Mouse (Mus musculus): Measurements from ENCODE around the gene Pcnx2. TPM values are rescaled to one million over a fixed set of nuclear protein-coding genes. Genes with fewer than 3 reads are reported as not detected.

Pcnx2 gene
- polyA plus RNA-seq, 1 experiment from 2014 or later = 0.60 TPM

DNA sequence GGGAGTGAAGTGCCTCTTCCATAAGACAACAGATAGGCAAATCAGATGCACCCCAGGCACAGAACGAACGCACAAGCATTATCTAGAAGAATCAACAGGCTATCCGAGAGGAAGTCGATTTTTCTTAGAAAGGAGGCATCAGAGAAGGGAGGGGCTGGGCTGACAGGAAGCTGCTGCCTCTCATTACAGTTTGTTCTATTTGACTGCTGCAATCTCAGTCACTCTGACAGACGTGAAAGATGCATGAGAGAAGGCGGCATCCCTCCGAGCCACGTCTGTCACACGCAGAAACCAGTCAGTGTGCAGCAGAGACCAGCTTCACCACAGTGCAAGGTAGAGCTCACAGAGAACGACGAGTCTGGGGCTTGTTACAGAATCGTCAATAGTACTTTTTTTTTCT, 74.4 kb downstream of the Pcnx2 start:
- ATAC-seq (replicated peaks; ENCODE audit: low FRiP score) (no peak), DNase-seq (ENCODE audit: low spot score) (no peak)
- H3K4me2 ChIP-seq (ENCODE audit: low read depth, low read length, severe bottlenecking) = no peak overlapping the region
- H3K36me3 ChIP-seq (ENCODE audit: control insufficient read depth, insufficient read depth, low read length) = no peaks in the 10 kb centered on the region
- 77% methylated on average over 12 of the region's 12 CpGs for WGBS
- H3K9me3 ChIP-seq (ENCODE audit: control insufficient read depth, low read length) = no peaks in the 10 kb centered on the region
- no peak overlapping the region for H3K4me3 ChIP-seq (ENCODE audit: low read depth, low read length)
- no peaks in the 10 kb centered on the region for H3K4me1 ChIP-seq (replicated peaks; ENCODE audit: control insufficient read depth, insufficient read depth, low read length)
- H3K9ac ChIP-seq (ENCODE audit: low read length) = no peak overlapping the region
- no peak overlapping the region for H3K27ac ChIP-seq (ENCODE audit: low read depth, low read length)
- H3K27me3 ChIP-seq (ENCODE audit: control insufficient read depth, insufficient read depth, low read length) = no peaks in the 10 kb centered on the region

DNA sequence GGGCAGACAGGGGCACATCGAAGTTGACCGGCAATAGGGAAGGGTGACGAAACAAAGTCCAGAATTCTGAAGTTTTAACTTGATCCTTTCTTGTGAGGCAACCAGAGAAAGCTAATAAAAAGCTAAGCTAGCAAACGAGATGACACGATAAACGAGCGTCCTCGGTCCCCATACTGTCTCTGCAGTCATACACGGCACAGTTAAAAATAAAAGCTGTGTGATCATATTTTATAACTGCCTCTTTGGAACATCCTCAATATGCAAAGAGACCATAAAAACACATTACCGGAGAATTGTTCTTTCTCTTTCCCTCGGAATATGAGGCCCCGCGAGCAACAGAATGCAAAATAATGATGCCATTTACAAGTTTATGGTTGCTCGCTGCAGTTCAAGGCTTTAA, 76.1 kb downstream of the Pcnx2 start:
- WGBS = 91% methylated on average over 14 of the region's 14 CpGs
- Histone ChIP-seq H3K4me3 (ENCODE audit: low read depth, low read length) (no peak overlapping the region), H3K27me3 (ENCODE audit: control insufficient read depth, insufficient read depth, low read length) (no peaks in the 10 kb centered on the region), H3K27ac (ENCODE audit: low read depth, low read length) (no peak overlapping the region), H3K4me1 (replicated peaks; ENCODE audit: control insufficient read depth, insufficient read depth, low read length) (no peaks in the 10 kb centered on the region), H3K9me3 (ENCODE audit: control insufficient read depth, low read length) (no peaks in the 10 kb centered on the region), H3K9ac (ENCODE audit: low read length) (no peak overlapping the region), H3K36me3 (ENCODE audit: control insufficient read depth, insufficient read depth, low read length) (no peaks in the 10 kb centered on the region), H3K4me2 (ENCODE audit: low read depth, low read length, severe bottlenecking) (no peak overlapping the region)
- no peak for ATAC-seq (replicated peaks; ENCODE audit: low FRiP score)
- no peak for DNase-seq (ENCODE audit: low spot score)

DNA sequence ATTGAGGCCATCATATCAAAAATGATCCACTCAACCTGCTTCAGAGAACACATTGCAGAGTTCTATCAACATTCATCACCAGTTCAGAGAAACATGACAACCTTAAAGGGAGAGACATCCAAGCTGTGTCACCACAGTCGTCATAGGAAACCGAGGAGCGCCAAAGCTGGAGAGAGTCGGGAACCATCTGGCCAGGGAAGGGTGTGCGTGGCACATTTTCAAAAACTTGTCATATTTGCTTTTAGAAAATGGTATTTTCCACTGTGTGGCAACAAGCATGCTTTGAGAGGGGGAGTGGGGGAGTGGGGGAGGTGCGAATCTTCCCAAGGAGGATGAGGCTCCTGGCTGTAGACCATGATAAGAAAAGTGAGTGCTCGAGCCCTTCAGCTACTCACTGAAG, 78.3 kb downstream of the Pcnx2 start:
- H3K9ac ChIP-seq (ENCODE audit: low read length) = no peak overlapping the region
- no peak for ATAC-seq (replicated peaks; ENCODE audit: low FRiP score)
- 84% methylated on average over 7 of the region's 7 CpGs for WGBS
- peaks cover 3% of the 10 kb centered on the region; the same call in 1 of the 2 replicates for H3K4me1 ChIP-seq (replicated peaks; ENCODE audit: control insufficient read depth, insufficient read depth, low read length)
- H3K4me3 ChIP-seq (ENCODE audit: low read depth, low read length) = no peak overlapping the region
- no peak overlapping the region for H3K27ac ChIP-seq (ENCODE audit: low read depth, low read length)
- no peak overlapping the region for H3K4me2 ChIP-seq (ENCODE audit: low read depth, low read length, severe bottlenecking)
- H3K36me3 ChIP-seq (ENCODE audit: control insufficient read depth, insufficient read depth, low read length) = no peaks in the 10 kb centered on the region
- DNase-seq (ENCODE audit: low spot score) = no peak
- no peaks in the 10 kb centered on the region for H3K9me3 ChIP-seq (ENCODE audit: control insufficient read depth, low read length)
- H3K27me3 ChIP-seq (ENCODE audit: control insufficient read depth, insufficient read depth, low read length) = no peaks in the 10 kb centered on the region

DNA sequence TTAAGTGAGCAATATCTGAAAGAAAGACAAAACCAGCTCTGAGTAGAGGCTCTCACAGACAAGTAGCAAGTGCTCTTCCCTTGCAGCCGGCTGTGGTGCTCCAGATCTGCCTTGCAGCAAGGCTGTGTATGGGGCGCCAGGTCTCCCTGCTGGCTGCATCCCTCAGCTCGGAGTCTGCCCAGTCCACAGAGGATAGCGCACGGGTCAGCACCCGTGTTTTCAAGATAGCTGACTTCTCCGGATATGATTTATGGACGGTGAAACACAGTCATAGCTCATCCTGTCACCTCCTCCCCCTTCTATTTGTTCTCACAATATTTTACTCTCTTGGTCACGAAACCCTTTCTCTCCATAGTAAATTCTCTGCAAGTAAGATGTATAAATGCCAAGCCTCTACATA, 79.3 kb downstream of the Pcnx2 start:
- no peaks in the 10 kb centered on the region for H3K27me3 ChIP-seq (ENCODE audit: control insufficient read depth, insufficient read depth, low read length)
- no peak overlapping the region for H3K27ac ChIP-seq (ENCODE audit: low read depth, low read length)
- H3K36me3 ChIP-seq (ENCODE audit: control insufficient read depth, insufficient read depth, low read length) = no peaks in the 10 kb centered on the region
- H3K9me3 ChIP-seq (ENCODE audit: control insufficient read depth, low read length) = no peaks in the 10 kb centered on the region; the same call in 1 of the 2 replicates
- no peak overlapping the region for H3K4me2 ChIP-seq (ENCODE audit: low read depth, low read length, severe bottlenecking)
- DNase-seq (ENCODE audit: low spot score) (no peak), ATAC-seq (replicated peaks; ENCODE audit: low FRiP score) (no peak)
- no peak overlapping the region for H3K9ac ChIP-seq (ENCODE audit: low read length)
- no peak overlapping the region for H3K4me3 ChIP-seq (ENCODE audit: low read depth, low read length)
- H3K4me1 ChIP-seq (replicated peaks; ENCODE audit: control insufficient read depth, insufficient read depth, low read length) = peaks cover 3% of the 10 kb centered on the region; the same call in 1 of the 2 replicates
- 86% methylated on average over 9 of the region's 9 CpGs for WGBS

DNA sequence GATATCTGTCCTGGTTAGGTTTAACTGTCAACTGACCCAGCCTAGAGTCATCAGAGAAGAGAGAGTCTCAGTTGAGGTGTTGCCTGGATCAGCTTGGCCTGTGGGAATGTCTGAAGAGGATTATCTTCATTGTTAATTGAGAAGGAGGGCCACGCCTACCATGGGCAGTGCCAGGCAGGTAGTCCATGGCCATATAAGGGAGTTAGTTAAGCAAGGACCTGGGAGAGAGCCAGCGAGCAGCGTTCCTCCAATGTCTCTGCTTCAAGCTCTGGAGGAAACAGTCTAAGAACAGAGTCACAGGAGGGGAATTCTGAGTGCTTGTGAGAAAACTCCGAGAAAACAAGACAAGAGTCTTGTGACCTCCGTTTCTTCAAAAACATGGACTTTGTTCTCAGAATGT, 81.4 kb downstream of the Pcnx2 start:
- WGBS = 70% methylated on average over 5 of the region's 5 CpGs
- DNase-seq (ENCODE audit: low spot score) = no peak
- Histone ChIP-seq H3K4me3 (ENCODE audit: low read depth, low read length) (no peak overlapping the region), H3K36me3 (ENCODE audit: control insufficient read depth, insufficient read depth, low read length) (no peaks in the 10 kb centered on the region), H3K27ac (ENCODE audit: low read depth, low read length) (no peak overlapping the region), H3K9ac (ENCODE audit: low read length) (no peak overlapping the region), H3K9me3 (ENCODE audit: control insufficient read depth, low read length) (no peaks in the 10 kb centered on the region; the same call in 1 of the 2 replicates), H3K4me1 (replicated peaks; ENCODE audit: control insufficient read depth, insufficient read depth, low read length) (peaks cover 3% of the 10 kb centered on the region; the same call in 1 of the 2 replicates), H3K27me3 (ENCODE audit: control insufficient read depth, insufficient read depth, low read length) (no peaks in the 10 kb centered on the region), H3K4me2 (ENCODE audit: low read depth, low read length, severe bottlenecking) (no peak overlapping the region)
- no peak for ATAC-seq (replicated peaks; ENCODE audit: low FRiP score)

DNA sequence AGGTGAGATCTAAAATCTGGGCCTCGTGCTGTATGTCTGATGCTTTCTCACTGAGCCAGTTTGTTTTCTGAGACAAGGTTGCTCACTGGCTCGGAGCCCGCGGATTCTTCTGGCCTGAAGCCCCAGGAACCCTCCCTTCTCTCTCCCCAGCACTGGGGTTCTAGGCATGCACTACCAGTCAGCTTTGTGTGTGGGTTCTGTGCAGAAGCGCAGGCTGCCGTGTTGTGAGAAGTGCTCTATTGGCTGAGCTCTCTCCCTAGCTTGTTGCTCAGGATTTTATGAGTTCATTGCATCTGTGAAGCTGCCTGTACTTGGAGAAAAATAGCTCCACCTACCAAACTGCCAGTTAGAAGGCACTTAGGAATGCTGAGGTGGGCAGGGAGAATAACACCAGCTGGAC, 89.3 kb downstream of the Pcnx2 start:
- Histone ChIP-seq H3K36me3 (ENCODE audit: control insufficient read depth, insufficient read depth, low read length) (no peaks in the 10 kb centered on the region), H3K27me3 (ENCODE audit: control insufficient read depth, insufficient read depth, low read length) (no peaks in the 10 kb centered on the region), H3K9ac (ENCODE audit: low read length) (no peak overlapping the region), H3K4me2 (ENCODE audit: low read depth, low read length, severe bottlenecking) (no peak overlapping the region), H3K9me3 (ENCODE audit: control insufficient read depth, low read length) (no peaks in the 10 kb centered on the region), H3K4me3 (ENCODE audit: low read depth, low read length) (no peak overlapping the region), H3K4me1 (replicated peaks; ENCODE audit: control insufficient read depth, insufficient read depth, low read length) (no peaks in the 10 kb centered on the region), H3K27ac (ENCODE audit: low read depth, low read length) (no peak overlapping the region)
- WGBS = 91% methylated on average over 6 of the region's 6 CpGs
- ATAC-seq (replicated peaks; ENCODE audit: low FRiP score) (no peak), DNase-seq (ENCODE audit: low spot score) (no peak)

DNA sequence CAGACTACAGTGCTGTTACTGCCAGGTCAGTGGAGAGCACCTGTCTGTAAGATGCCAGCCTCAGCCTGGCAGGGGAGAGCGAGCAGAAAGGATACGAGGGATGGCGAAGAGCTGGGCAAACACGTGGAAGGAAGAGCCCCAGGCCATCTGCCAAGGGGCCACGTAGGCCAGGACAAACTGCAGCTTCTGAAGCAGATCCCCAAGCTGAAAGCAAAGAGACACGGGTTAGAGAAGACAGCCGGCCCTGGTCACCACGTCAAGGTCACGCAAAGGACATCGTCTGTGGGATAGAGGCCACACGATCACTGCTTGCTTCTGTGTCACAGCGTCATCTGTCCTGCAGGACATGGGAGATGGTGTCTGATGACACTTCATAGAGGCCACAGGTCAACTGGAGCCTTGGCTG, 90.2 kb downstream of the Pcnx2 start:
- Histone ChIP-seq H3K36me3 (ENCODE audit: control insufficient read depth, insufficient read depth, low read length) (no peaks in the 10 kb centered on the region), H3K9me3 (ENCODE audit: control insufficient read depth, low read length) (no peaks in the 10 kb centered on the region), H3K4me1 (replicated peaks; ENCODE audit: control insufficient read depth, insufficient read depth, low read length) (no peaks in the 10 kb centered on the region), H3K27ac (ENCODE audit: low read depth, low read length) (no peak overlapping the region), H3K27me3 (ENCODE audit: control insufficient read depth, insufficient read depth, low read length) (no peaks in the 10 kb centered on the region), H3K9ac (ENCODE audit: low read length) (no peak overlapping the region), H3K4me2 (ENCODE audit: low read depth, low read length, severe bottlenecking) (no peak overlapping the region), H3K4me3 (ENCODE audit: low read depth, low read length) (no peak overlapping the region)
- 92% methylated on average over 12 of the region's 12 CpGs for WGBS
- no peak for ATAC-seq (replicated peaks; ENCODE audit: low FRiP score)
- DNase-seq (ENCODE audit: low spot score) = no peak

DNA sequence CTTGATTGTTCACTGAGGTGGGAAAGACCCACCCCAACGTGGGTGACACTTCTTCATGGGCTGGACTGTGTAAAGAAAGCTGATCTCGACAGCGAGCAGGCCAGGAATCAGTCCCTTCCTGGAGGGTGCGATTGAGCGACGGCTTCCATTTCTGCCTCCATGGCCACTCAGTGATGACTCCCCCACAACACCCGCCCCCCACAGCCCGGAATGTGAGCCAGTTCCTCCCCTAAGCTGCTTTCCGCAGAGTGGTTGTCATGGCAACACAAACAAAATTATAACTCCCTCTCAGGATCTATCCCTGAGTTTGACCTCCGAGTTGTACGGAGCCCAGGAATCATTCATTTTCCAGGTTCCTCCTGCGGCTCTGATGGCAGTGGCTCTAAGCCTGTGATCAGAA, 91.7 kb downstream of the Pcnx2 start:
- Histone ChIP-seq H3K27ac (ENCODE audit: low read depth, low read length) (no peak overlapping the region), H3K4me2 (ENCODE audit: low read depth, low read length, severe bottlenecking) (no peak overlapping the region), H3K4me3 (ENCODE audit: low read depth, low read length) (no peak overlapping the region), H3K27me3 (ENCODE audit: control insufficient read depth, insufficient read depth, low read length) (no peaks in the 10 kb centered on the region), H3K4me1 (replicated peaks; ENCODE audit: control insufficient read depth, insufficient read depth, low read length) (no peaks in the 10 kb centered on the region), H3K9me3 (ENCODE audit: control insufficient read depth, low read length) (no peaks in the 10 kb centered on the region), H3K36me3 (ENCODE audit: control insufficient read depth, insufficient read depth, low read length) (no peaks in the 10 kb centered on the region), H3K9ac (ENCODE audit: low read length) (no peak overlapping the region)
- ATAC-seq (replicated peaks; ENCODE audit: low FRiP score) = no peak
- no peak for DNase-seq (ENCODE audit: low spot score)
- 87% methylated on average over 12 of the region's 12 CpGs for WGBS

DNA sequence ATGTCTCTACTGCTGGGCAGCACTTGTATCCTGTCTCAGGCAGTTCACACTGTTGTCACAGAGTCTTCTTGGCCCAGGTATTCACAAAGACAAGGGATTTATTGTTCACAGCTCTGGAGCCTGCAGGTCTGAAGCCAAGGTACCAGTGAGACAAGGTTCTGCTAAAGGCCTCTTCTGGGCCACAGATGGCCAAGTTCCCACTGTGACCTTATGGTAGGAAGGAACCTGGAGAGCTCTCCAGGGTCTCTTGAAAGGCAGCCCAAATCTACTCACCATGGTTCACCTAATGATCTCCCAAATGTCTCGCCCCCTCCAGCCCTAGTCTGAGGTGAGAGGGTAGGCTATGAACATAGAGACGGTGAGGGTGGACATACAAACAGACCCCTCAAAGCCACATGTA, 101.1 kb downstream of the Pcnx2 start:
- H3K4me3 ChIP-seq (ENCODE audit: low read depth, low read length) = no peak overlapping the region
- DNase-seq (ENCODE audit: low spot score) (no peak), ATAC-seq (replicated peaks; ENCODE audit: low FRiP score) (no peak)
- no peaks in the 10 kb centered on the region for H3K36me3 ChIP-seq (ENCODE audit: control insufficient read depth, insufficient read depth, low read length)
- WGBS = 89% methylated on average over 2 of the region's 2 CpGs
- no peak overlapping the region for H3K27ac ChIP-seq (ENCODE audit: low read depth, low read length)
- H3K9me3 ChIP-seq (ENCODE audit: control insufficient read depth, low read length) = no peaks in the 10 kb centered on the region
- H3K4me2 ChIP-seq (ENCODE audit: low read depth, low read length, severe bottlenecking) = no peak overlapping the region
- no peaks in the 10 kb centered on the region for H3K27me3 ChIP-seq (ENCODE audit: control insufficient read depth, insufficient read depth, low read length)
- H3K9ac ChIP-seq (ENCODE audit: low read length) = no peak overlapping the region
- H3K4me1 ChIP-seq (replicated peaks; ENCODE audit: control insufficient read depth, insufficient read depth, low read length) = no peaks in the 10 kb centered on the region
